Comparison of ENCODE assay signal across 28 mouse cellular contexts in the genomic region with DNA sequence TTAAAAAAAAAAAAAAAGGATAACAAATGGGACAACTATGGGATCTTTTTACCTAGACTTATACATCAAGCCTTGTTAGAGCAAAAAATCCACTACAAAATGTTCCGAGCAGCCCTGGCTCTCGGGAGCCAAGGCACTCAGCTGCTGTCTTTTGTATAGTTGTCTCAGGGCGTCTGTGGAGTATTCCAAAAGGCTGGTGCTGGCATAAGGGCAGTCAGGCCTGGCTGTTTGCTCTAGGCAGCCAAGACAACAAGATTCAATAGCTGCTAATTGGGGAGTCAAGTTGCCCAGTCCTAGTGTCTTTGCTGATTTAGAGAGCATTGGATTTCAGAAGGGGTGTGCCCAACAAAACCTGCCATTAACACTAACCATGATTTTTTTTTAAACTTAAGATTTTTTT. TPM values are rescaled to one million over a fixed set of nuclear protein-coding genes. Genes with fewer than 3 reads are reported as not detected.
"Had no signal": no experiment of that assay in that cellular context is flagged by ENCODE, and none has a peak within 500 bp of the region (broad histone marks: within the 10 kb centered on the region; RNA-seq: fewer than 3 reads in every experiment).

No protein-coding gene starts in this region.

- ATAC-seq: liver, postnatal 0 days; lung, postnatal 0 days; midbrain, embryonic 16.5 days had no signal

- H3K9me3 ChIP-seq: kidney, embryonic 15.5 days; limb, embryonic 12.5 days; limb, embryonic 15.5 days; midbrain, embryonic 12.5 days had no signal

- H3K27ac ChIP-seq: kidney, embryonic 15.5 days; limb, embryonic 12.5 days; limb, embryonic 15.5 days; liver, embryonic 14.5 days; macrophage; midbrain, embryonic 12.5 days had no signal

- H3K9ac ChIP-seq: kidney, embryonic 15.5 days; limb, embryonic 12.5 days; limb, embryonic 15.5 days; liver, embryonic 14.5 days; liver, postnatal 0 days; lung, embryonic 14.5 days; midbrain, embryonic 12.5 days had no signal

- DNase-seq: kidney, postnatal 10 days; kidney, postnatal 36 days; liver, postnatal 0 days; lung, embryonic 14.5 days; thymus, adult 18-20 months; thymus, postnatal 36 days had no signal

- H3K27me3 ChIP-seq: limb, embryonic 12.5 days; limb, embryonic 15.5 days had no signal

- H3K4me2 ChIP-seq: kidney, embryonic 15.5 days; limb, embryonic 12.5 days; limb, embryonic 15.5 days; liver, embryonic 11.5 days; lung, embryonic 14.5 days; midbrain, embryonic 12.5 days had no signal

- H3K4me3 ChIP-seq: kidney, embryonic 15.5 days; limb, embryonic 12.5 days; limb, embryonic 15.5 days; midbrain, embryonic 12.5 days had no signal

- H3K4me1 ChIP-seq: midbrain, embryonic 12.5 days had no signal

RNA-seq across cellular contexts. Expression of gene Gm853, which starts 26.4 kb away (rescaled TPM):
- total RNA-seq: layer of hippocampus, adult 18-20 months; layer of hippocampus, postnatal 25 days; left cerebral cortex, adult 18-20 months; left cerebral cortex, postnatal 10 days; left cerebral cortex, postnatal 36 days; megakaryocyte, adult 5-6 weeks had no signal
- polyA plus RNA-seq: limb, embryonic 12.5 days; limb, embryonic 15.5 days; liver, embryonic 11.5 days; liver, embryonic 14.5 days; liver, postnatal 0 days; lung, embryonic 14.5 days; lung, postnatal 0 days; macrophage; midbrain, embryonic 12.5 days; midbrain, embryonic 16.5 days; neural tube, embryonic 11.5 days; neural tube, embryonic 14.5 days; small intestine, adult 2 months; spleen, adult 2 months; stomach, embryonic 16.5 days; testis, adult 2 months; urinary bladder, adult 2 months had no signal

RNA-seq across cellular contexts. Expression of gene Serinc2, which starts 30.4 kb away (rescaled TPM):
- polyA plus RNA-seq: macrophage had no signal

RNA-seq across cellular contexts. Expression of gene Gm10570, which starts 59.8 kb away (rescaled TPM):
- total RNA-seq: megakaryocyte, adult 5-6 weeks had no signal
- polyA plus RNA-seq: limb, embryonic 12.5 days; limb, embryonic 15.5 days; liver, embryonic 11.5 days; liver, postnatal 0 days; lung, embryonic 14.5 days; macrophage; midbrain, embryonic 12.5 days; neural tube, embryonic 11.5 days; small intestine, adult 2 months; spleen, adult 2 months; stomach, embryonic 16.5 days; testis, adult 2 months had no signal
